Mouse (Mus musculus) forebrain, postnatal 0 days (tissue): Measurements from ENCODE around the gene Mrtfb. TPM values are rescaled to one million over a fixed set of nuclear protein-coding genes. Genes with fewer than 3 reads are reported as not detected.

Source experiments
- ATAC-seq: fragments of 200-750 bp; cut with Nextera tagmentation; 2 replicates; pipeline ENCODE4 v1.8.0; 2017; ENCODE audit warnings: mild to moderate bottlenecking, moderate library complexity
- DNase-seq: peaks from one replicate; pipeline ENCODE4 v3.0.0-alpha.2; 2015
- H3K27ac ChIP-seq: fragments of 300-500 bp; sonication (generic); 2 replicates; pipeline ENCODE4 v1.5.1; 2014; ENCODE audit warnings: low read depth, mild to moderate bottlenecking, antibody characterized with exemption, low read length, moderate library complexity, mixed read lengths
- H3K27me3 ChIP-seq: fragments of 300-500 bp; sonication (generic); 2 replicates; pipeline ENCODE4 v1.6.1; 2014; ENCODE audit warnings: mild to moderate bottlenecking, low read length, mixed read lengths; ENCODE audit not compliant: insufficient read depth
- H3K36me3 ChIP-seq: fragments of 300-500 bp; sonication (generic); 2 replicates; pipeline ENCODE4 v1.6.1; 2014; ENCODE audit warnings: mild to moderate bottlenecking, moderate library complexity; ENCODE audit not compliant: insufficient read depth
- H3K4me1 ChIP-seq: fragments of 300-500 bp; sonication (generic); 2 replicates; pipeline ENCODE4 v1.6.1; 2014; ENCODE audit warnings: antibody characterized with exemption; ENCODE audit not compliant: insufficient read depth
- H3K4me2 ChIP-seq: fragments of 300-500 bp; sonication (generic); 2 replicates; pipeline ENCODE4 v1.6.1; 2014; ENCODE audit warnings: low read depth, mild to moderate bottlenecking, moderate library complexity
- H3K4me3 ChIP-seq: fragments of 300-500 bp; sonication (generic); 2 replicates; pipeline ENCODE4 v1.5.1; 2014; ENCODE audit warnings: low read depth, low read length, mixed read lengths
- H3K9ac ChIP-seq: fragments of 300-500 bp; sonication (generic); 2 replicates; pipeline ENCODE4 v1.6.1; 2014; ENCODE audit warnings: mild to moderate bottlenecking
- H3K9me3 ChIP-seq: fragments of 300-500 bp; sonication (generic); 2 replicates; pipeline ENCODE4 v1.6.1; 2016; ENCODE audit warnings: low read length
- CTCF ChIP-seq: sonication (generic); IDR thresholded peaks from 2 replicates; pipeline ENCODE4 v1.5.1; 2016; ENCODE audit warnings: antibody characterized with exemption, control low read depth, low read depth
- WGBS: fragments of 180-500 bp; shearing (Covaris S2); extraction: QIAGEN DNeasy Blood & Tissue Kit; methylation state at CpG from one replicate; pipeline ENCODE4 v1.1.7; 2014; 5-methylcytosine and 5-hydroxymethylcytosine counted together
- polyA plus RNA-seq: library from polyadenylated mRNA; unstranded; fragments of >200 nt; fragmentation: Nextera tagmentation; extraction: Ambion mirVana; gene quantifications from 2 replicates; pipeline ENCODE4 v1.2.1, GENCODE M21; 2015
- total RNA-seq: library from RNA; depleted of rRNA; stranded (reverse); fragments of >200 nt; gene quantifications from 2 replicates; pipeline ENCODE4 v1.2.3, GENCODE M21; 2014

Mrtfb gene
- total and polyA plus RNA-seq, 2 experiments from 2014 or later, result 21.9 to 32.3 TPM

GRCm38 (mm10) chr16:13451991-13452390, 195.7 kb downstream of the Mrtfb start:
- no peak overlapping the region for H3K4me3 ChIP-seq
- H3K36me3 ChIP-seq, result no peaks in the 10 kb centered on the region

GRCm38 (mm10) chr16:13452661-13453060, 196.4 kb downstream of the Mrtfb start:
- TF ChIP-seq CTCF, result no peak
- no peak for DNase-seq
- H3K4me2 ChIP-seq, result no peak overlapping the region
- H3K4me1 ChIP-seq, result no peaks in the 10 kb centered on the region
- WGBS, result 84% methylated on average over 7 of the region's 7 CpGs
- no peak for ATAC-seq
- H3K27ac ChIP-seq, result no peak overlapping the region
- no peaks in the 10 kb centered on the region for H3K9me3 ChIP-seq
- H3K9ac ChIP-seq, result no peak overlapping the region
- H3K27me3 ChIP-seq, result peaks cover 26% of the 10 kb centered on the region
- no peak overlapping the region for H3K4me3 ChIP-seq
- H3K36me3 ChIP-seq, result no peaks in the 10 kb centered on the region

More at GRCm38 (mm10) chr16:13451991-13452390, 195.7 kb downstream of the Mrtfb start:
- Histone ChIP-seq H3K27ac (no peak overlapping the region), H3K27me3 (peaks cover 26% of the 10 kb centered on the region), H3K4me2 (no peak overlapping the region), H3K4me1 (no peaks in the 10 kb centered on the region), H3K9me3 (no peaks in the 10 kb centered on the region), H3K9ac (no peak overlapping the region)
- TF ChIP-seq CTCF, result no peak
- no peak for DNase-seq
- WGBS, result 54% methylated on average over 4 of the region's 4 CpGs
- ATAC-seq, result no peak

- Histone ChIP-seq H3K36me3 (no peaks in the 10 kb centered on the region), H3K9ac (no peak overlapping the region), H3K27ac (no peak overlapping the region), H3K9me3 (no peaks in the 10 kb centered on the region), H3K4me2 (no peak overlapping the region), H3K4me1 (no peaks in the 10 kb centered on the region), H3K27me3 (peaks cover 26% of the 10 kb centered on the region), H3K4me3 (no peak overlapping the region)
- 7% methylated on average over 10 of the region's 10 CpGs for WGBS
- ATAC-seq (no peak), DNase-seq (no peak)
- no peak for TF ChIP-seq CTCF
Observed at GRCm38 (mm10) chr16:13454026-13454600, 197.8 kb downstream of the Mrtfb start.

DNA sequence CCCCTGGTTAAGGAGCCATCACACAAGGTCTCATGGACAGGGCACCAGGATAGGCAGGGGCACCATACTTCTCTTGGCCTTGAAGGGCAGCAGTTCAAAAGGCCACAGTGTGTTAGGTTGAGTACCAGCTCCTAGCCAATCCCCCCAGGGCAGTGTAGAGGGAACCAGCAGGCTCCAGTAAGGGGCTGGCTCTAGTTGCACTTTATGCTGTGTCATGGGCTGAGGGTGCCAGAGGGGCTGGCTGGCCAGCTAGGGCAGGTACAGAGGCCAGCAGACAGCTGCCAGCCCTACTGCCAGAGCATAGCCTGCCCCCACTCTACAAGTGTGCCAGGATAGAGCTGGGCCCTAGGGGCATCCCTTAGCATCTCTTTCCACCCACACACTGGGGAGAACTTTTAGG, 199.3 kb downstream of the Mrtfb start:
- no peak for ATAC-seq
- no peak for TF ChIP-seq CTCF
- Histone ChIP-seq H3K36me3 (no peaks in the 10 kb centered on the region), H3K4me2 (no peak overlapping the region), H3K27ac (no peak overlapping the region), H3K4me1 (no peaks in the 10 kb centered on the region), H3K9ac (no peak overlapping the region), H3K4me3 (no peak overlapping the region), H3K9me3 (no peaks in the 10 kb centered on the region), H3K27me3 (peaks cover 16% of the 10 kb centered on the region)
- DNase-seq, result no peak

DNA sequence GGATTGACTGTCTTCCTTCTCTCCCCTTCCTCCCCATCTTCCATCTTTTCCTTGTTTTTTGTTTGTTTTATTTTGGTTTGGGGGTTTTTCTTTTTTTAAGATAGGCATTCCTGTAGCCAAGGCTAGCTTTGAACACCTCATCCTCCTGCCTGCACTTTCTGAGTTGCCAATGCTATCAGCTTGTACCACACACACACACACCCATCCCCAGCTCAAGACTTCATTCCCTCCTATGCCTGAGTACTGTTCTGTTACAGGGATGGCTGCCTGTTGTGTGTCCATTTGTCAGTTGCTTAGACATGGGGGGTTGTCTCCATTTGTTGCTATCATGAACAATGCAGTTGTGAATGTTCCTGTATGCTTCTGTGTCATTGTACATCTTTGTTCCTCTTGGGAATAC, 202.3 kb downstream of the Mrtfb start:
- no peak for TF ChIP-seq CTCF
- no peak overlapping the region for H3K4me2 ChIP-seq
- H3K27ac ChIP-seq, result no peak overlapping the region
- no peak overlapping the region for H3K4me3 ChIP-seq
- H3K9ac ChIP-seq, result no peak overlapping the region
- H3K9me3 ChIP-seq, result no peaks in the 10 kb centered on the region
- H3K4me1 ChIP-seq, result no peaks in the 10 kb centered on the region
- no peaks in the 10 kb centered on the region for H3K36me3 ChIP-seq
- H3K27me3 ChIP-seq, result peaks cover 19% of the 10 kb centered on the region; the same call in 1 of the 2 replicates
- DNase-seq, result no peak
- no peak for ATAC-seq

DNA sequence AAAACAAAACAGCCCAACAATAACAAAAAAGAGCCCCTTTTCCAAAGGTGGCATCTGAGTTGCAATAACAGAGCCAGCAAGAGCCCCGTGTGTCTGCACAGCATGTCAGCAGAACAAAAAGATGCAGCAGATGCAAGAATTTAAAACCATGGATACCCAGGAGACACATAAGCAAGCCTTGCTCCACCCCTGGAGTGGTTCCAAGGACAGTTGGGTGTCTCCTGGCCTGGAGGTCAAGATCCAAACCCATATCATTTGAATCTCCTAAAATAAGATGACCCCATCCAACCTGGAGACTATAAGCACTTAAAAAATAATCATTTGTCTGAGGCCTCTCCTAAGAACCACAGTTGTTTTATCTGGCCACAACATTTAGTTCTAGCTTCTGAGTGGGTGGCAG, 203.8 kb downstream of the Mrtfb start:
- 44% methylated on average over 1 of the region's 1 CpGs for WGBS
- no peaks in the 10 kb centered on the region for H3K4me1 ChIP-seq
- H3K4me3 ChIP-seq, result no peak overlapping the region
- no peak overlapping the region for H3K4me2 ChIP-seq
- ATAC-seq, result no peak
- no peaks in the 10 kb centered on the region for H3K9me3 ChIP-seq
- H3K36me3 ChIP-seq, result no peaks in the 10 kb centered on the region
- no peak overlapping the region for H3K9ac ChIP-seq
- H3K27me3 ChIP-seq, result peaks cover 18% of the 10 kb centered on the region; the same call in 1 of the 2 replicates
- TF ChIP-seq CTCF, result no peak
- no peak for DNase-seq
- no peak overlapping the region for H3K27ac ChIP-seq

DNA sequence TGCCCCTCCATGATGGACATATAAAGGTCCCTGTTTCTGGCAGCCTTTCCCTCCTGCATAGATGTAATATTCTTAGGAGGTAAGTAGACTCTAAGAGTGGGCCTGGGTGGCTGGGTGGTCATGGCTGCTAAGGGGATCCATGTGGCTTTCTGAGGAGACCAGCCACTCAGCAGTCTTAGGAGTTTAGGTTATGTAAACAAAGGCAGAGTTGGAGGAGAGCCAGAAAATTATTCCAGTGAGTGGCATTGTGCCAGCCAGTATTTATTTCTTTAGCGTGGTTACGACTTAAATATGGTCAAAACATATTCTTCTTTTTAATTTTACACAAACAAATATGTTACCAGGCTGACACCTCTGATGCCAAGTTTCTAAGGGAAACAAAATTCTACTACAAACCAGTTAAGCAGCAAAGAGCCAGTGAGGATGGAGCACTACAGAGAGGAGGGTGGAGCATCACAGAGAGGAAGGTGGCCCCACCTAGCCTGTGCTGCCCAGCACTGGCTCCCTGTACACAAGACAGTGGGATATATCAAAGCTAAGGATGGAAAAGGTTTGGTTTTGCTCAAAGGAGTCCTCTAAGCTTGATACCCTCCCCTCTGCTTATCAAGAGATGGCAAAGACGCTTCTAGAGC, 204.6 kb downstream of the Mrtfb start:
- no peak for TF ChIP-seq CTCF
- Histone ChIP-seq H3K36me3 (no peaks in the 10 kb centered on the region), H3K4me1 (no peaks in the 10 kb centered on the region), H3K9me3 (no peaks in the 10 kb centered on the region), H3K4me3 (no peak overlapping the region), H3K9ac (no peak overlapping the region), H3K27me3 (peaks cover 13% of the 10 kb centered on the region), H3K27ac (no peak overlapping the region), H3K4me2 (no peak overlapping the region)
- ATAC-seq (peak; percentile 62), DNase-seq (peak; percentile 75)
- 40% methylated on average over 3 of the region's 3 CpGs for WGBS
